Mouse (Mus musculus) cerebellum, postnatal 14 days (tissue): ENCODE measurements around the gene Ifrd1.
A peak's percentile ranks its signal among the peaks of the same experiment; 100 is the strongest.
"Not testable (repeated sequence)": the region's sequence is repeated elsewhere in the genome, so short reads cannot be mapped to it uniquely, and the experiment has no call there.

Source experiments
- DNase-seq, 2 experiments: peaks; one replicate each; pipeline ENCODE4 v3.0.0; 2021; ENCODE audit warnings: mixed read lengths in 2 of 2

Gene Ifrd1

GRCm38 (mm10) chr12:40198019-40198418 is 50.3 kb downstream of the Ifrd1 start:
- DNase-seq: no peak

GRCm38 (mm10) chr12:40197511-40197910 is 50.8 kb downstream of the Ifrd1 start:
- DNase-seq: no peak

GRCm38 (mm10) chr12:40185474-40185873 is 62.8 kb downstream of the Ifrd1 start:
- no peak for DNase-seq

DNA sequence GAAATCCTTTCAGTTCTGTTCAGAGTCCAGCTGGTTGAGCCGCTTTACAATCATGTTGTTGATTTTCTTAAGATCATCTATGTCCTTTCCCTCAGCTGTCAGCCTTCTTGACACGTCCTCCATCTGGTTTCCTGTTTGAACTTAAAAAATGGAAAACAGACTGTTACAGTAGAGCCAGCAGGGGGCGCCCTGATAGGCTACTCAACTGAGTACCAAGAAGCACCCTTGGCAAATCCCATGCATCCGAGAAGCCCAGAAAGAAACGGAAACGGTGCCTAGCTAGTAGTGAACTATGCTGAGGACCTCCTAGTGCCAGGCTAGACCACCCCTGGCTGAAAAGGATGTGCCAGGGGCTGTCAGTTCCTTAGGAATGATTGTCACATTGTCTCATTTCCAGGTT is 71.2 kb downstream of the Ifrd1 start:
- DNase-seq: peak; percentile 28 to 42

DNA sequence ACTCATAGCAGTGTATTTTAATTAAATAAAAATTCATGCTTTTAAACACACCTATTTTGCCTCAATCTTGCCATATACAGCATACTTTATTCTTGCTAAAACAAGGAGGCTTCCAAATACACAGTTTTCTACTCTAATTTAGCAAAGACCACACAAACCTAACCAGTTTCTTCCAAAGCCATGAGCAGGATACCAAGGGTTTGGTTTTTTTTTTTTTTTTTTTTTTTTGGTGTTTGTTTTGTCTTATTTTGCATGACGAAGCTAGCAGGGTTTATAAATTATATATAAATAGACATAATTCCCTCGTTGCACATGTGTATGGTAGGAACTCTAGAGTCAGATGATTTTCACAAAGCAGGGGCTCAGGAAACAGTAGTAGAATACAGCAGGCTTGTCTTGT is 72.1 kb downstream of the Ifrd1 start:
- DNase-seq: no peak

DNA sequence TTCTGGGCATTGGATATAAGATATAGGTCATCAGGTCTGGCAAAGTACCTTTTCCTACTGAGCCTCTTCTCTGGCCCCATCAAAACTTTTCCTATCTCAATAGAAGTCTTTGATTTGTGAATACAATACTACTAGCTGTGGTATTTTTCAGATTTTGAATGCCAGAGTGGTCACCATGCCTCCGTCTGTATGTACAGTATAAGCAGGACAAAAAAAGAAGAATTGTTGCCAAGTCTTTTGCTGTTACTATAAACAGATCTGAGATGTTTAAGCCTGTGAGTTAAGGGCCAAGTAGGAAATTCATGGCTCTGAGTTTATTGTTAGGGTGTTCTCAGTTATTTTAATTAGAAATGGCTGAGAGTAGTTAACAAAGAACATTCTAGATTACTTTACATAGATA is 73.1 kb downstream of the Ifrd1 start:
- not testable (repeated sequence) for DNase-seq

DNA sequence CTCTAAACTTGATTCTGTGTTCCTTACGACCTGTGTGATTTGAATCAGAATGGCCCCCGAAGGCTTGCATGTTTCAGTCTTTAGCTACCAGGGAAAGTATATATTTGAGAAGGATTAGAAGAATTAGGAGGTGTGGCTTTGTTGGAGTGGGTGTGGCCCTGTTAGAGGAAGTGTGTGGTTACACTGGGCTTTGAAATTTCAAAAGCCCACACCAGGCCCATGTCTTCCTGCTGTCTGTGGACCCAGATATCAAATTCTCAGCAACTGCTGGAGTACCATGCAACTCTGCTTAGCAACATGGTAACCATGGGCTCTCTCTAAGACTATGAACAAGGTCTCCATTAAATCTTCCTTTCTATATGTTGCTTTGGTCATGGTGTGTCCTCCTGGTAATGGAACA is 76.7 kb downstream of the Ifrd1 start:
- DNase-seq: no peak

DNA sequence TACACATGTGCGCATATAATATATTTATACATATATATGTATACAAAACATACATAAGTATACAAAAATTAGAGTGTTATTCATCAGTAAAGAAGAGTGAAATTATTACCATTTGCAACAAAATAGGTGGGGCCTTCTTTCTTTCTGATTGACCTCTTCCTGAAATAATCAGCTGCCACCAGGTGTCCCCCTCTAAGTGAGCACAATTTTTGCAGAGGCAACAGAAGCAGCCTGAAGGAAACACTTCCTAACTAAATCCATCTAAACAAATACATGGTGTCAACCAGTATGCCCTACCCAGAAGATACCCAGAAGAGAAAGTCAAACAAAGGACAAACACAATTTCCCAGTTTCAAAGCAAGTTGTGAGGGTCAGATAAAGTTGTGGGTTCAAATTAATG is 78.6 kb downstream of the Ifrd1 start:
- no peak for DNase-seq

- DNase-seq: peak; percentile 3 to 47
Measured at GRCm38 (mm10) chr12:40164621-40165020, 83.7 kb downstream of the Ifrd1 start.

- no peak for DNase-seq
Measured at GRCm38 (mm10) chr12:40160777-40161176, 87.5 kb downstream of the Ifrd1 start.

DNA sequence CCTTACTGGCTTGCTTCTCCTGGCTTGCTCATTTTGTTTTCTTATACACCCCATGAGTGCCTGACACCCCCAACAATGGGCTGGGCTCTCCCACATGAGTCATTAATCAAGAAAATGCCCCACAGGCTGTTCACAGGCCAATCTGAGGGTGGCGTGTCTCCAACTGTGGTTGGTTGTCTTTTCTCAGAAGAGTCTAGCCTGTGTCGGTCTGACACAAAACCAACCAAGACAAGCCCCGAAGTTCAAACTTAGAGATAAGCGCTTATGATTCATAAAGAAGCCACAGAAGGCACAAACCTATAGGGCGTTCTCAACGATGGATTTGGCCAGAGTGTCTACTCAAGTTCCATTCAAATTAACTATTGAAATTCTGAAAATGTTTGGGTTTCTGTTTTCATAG is 94.1 kb downstream of the Ifrd1 start:
- DNase-seq: no peak

DNA sequence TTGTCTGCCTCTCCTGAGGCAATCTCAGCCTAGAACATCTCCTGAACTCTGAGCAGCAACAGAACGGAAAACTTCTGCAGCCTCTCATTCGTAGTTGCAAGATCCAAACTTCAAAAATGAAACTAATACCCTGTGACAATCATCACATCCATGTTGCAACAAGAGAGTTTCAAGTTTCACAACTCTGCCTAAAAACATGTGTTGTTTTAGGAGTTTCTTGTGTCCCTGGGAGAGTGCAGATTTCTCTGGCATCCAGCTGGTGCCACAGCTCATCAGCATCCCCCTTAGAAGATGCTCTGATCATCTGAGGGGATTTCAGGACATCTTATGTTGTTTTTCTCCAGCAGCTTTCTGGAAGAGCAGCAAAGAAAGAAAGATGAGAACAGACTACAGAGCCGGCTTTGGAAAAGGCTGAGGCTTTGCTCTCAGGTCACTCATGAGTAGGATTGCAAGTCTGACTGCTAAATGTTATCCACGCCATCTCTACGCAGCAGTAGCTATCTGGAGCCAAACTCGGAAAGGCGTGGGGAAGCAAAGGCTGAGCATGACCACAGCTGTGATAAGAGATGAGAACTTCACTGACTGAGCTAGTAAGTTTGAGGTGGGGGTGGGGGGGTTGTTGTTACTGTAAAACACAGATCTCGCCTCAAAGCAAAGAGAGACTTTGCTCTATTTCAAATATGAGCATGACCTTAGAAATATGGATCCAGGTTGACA is 95.8 kb downstream of the Ifrd1 start:
- no peak for DNase-seq
